Comparison of ENCODE assay signal across 25 mouse cellular contexts in genomic region chr17:50908160-50908559, GRCm38 (mm10).
DNase-seq lines count a peak whose midpoint lies in the region; ATAC-seq and TF ChIP-seq lines count a peak whose summit lies in the region.
"Had no signal": no experiment of that assay in that cellular context is flagged by ENCODE, and none has a peak within 500 bp of the region (broad histone marks: within the 10 kb centered on the region; RNA-seq: fewer than 3 reads in every experiment).

No protein-coding gene starts in this region.

- no peak overlapping the region for H3K4me2 ChIP-seq in forebrain, embryonic 15.5 days (replicated peaks)
- H3K4me2 ChIP-seq in hindbrain, postnatal 0 days (ENCODE audit: low read depth, low read length): no peak overlapping the region
- no peak overlapping the region for H3K4me2 ChIP-seq in midbrain, postnatal 0 days (ENCODE audit: low read depth, low read length, poor library complexity, severe bottlenecking)
- H3K4me2 ChIP-seq: embryonic facial prominence, embryonic 13.5 days; heart, embryonic 15.5 days; limb, embryonic 12.5 days; liver, embryonic 12.5 days had no signal

- ATAC-seq in forebrain, embryonic 15.5 days (replicated peaks): peak; percentile 74
- no peak; the same call in 1 of the 2 replicates for ATAC-seq in hindbrain, postnatal 0 days
- no peak for ATAC-seq in midbrain, postnatal 0 days (ENCODE audit: low FRiP score)
- ATAC-seq: liver, embryonic 12.5 days had no signal

- no peak for DNase-seq in forebrain, embryonic 10.5 days (ENCODE audit: extremely low spot score, low spot score)
- DNase-seq in brain, embryonic 14.5 days (ENCODE audit: low read depth): peak; percentile 48
- DNase-seq in hindbrain, postnatal 0 days (ENCODE audit: low spot score): peak; percentile 1
- peak; percentile 17 for DNase-seq in midbrain, postnatal 0 days (ENCODE audit: low spot score)
- DNase-seq in embryo, embryonic 11 days: no peak
- DNase-seq in layer of hippocampus, postnatal 10 days (ENCODE audit: low spot score in 2 of 2): no peak
- DNase-seq in heart, adult 11 months: no peak
- DNase-seq: adrenal gland, postnatal 10 days; cerebellum, adult 2 months; cerebellum, postnatal 25 days; gastrocnemius, postnatal 36 days; heart, postnatal 4 days; kidney, adult 2 months; kidney, postnatal 14 days; layer of hippocampus, postnatal 36 days; lung, adult 18-20 months; lung, postnatal 10 days; right cerebral cortex, postnatal 14 days had no signal

- H3K36me3 ChIP-seq in forebrain, embryonic 15.5 days: no peaks in the 10 kb centered on the region
- no peaks in the 10 kb centered on the region for H3K36me3 ChIP-seq in forebrain, embryonic 10.5 days (replicated peaks)
- no peaks in the 10 kb centered on the region for H3K36me3 ChIP-seq in hindbrain, postnatal 0 days (ENCODE audit: insufficient read depth, low read length)
- H3K36me3 ChIP-seq in midbrain, postnatal 0 days (ENCODE audit: insufficient read depth, low read length): no peaks in the 10 kb centered on the region
- H3K36me3 ChIP-seq: embryonic facial prominence, embryonic 13.5 days; heart, embryonic 15.5 days; limb, embryonic 12.5 days; liver, embryonic 12.5 days had no signal

- WGBS in forebrain, embryonic 15.5 days: 60% methylated on average over 4 of the region's 4 CpGs
- 92% methylated on average over 4 of the region's 4 CpGs for WGBS in forebrain, embryonic 10.5 days
- WGBS in hindbrain, postnatal 0 days: 47% methylated on average over 4 of the region's 4 CpGs
- WGBS in midbrain, postnatal 0 days: 42% methylated on average over 4 of the region's 4 CpGs

- no peaks in the 10 kb centered on the region for H3K27me3 ChIP-seq in forebrain, embryonic 15.5 days
- H3K27me3 ChIP-seq in forebrain, embryonic 10.5 days (ENCODE audit: poor library complexity, severe bottlenecking): no peaks in the 10 kb centered on the region
- H3K27me3 ChIP-seq in hindbrain, postnatal 0 days (ENCODE audit: insufficient read depth, low read length): no peaks in the 10 kb centered on the region
- no peaks in the 10 kb centered on the region for H3K27me3 ChIP-seq in midbrain, postnatal 0 days (ENCODE audit: insufficient read depth, low read length)
- H3K27me3 ChIP-seq: embryonic facial prominence, embryonic 13.5 days; heart, embryonic 15.5 days; limb, embryonic 12.5 days; liver, embryonic 12.5 days had no signal

- H3K4me3 ChIP-seq in forebrain, embryonic 15.5 days: no peak overlapping the region
- H3K4me3 ChIP-seq in forebrain, embryonic 10.5 days: no peak overlapping the region
- no peak overlapping the region for H3K4me3 ChIP-seq in hindbrain, postnatal 0 days (ENCODE audit: low read length)
- H3K4me3 ChIP-seq in midbrain, postnatal 0 days (ENCODE audit: low read depth, low read length): no peak overlapping the region
- H3K4me3 ChIP-seq: embryonic facial prominence, embryonic 13.5 days; erythroblast, embryonic 14.5 days; heart, embryonic 15.5 days; limb, embryonic 12.5 days; liver, embryonic 12.5 days had no signal

- H3K9me3 ChIP-seq in forebrain, embryonic 15.5 days: no peaks in the 10 kb centered on the region
- H3K9me3 ChIP-seq in forebrain, embryonic 10.5 days: no peaks in the 10 kb centered on the region
- no peaks in the 10 kb centered on the region for H3K9me3 ChIP-seq in hindbrain, postnatal 0 days (ENCODE audit: low read length)
- H3K9me3 ChIP-seq in midbrain, postnatal 0 days (ENCODE audit: low read length): no peaks in the 10 kb centered on the region
- H3K9me3 ChIP-seq: embryonic facial prominence, embryonic 13.5 days; heart, embryonic 15.5 days; limb, embryonic 12.5 days; liver, embryonic 12.5 days had no signal

- peaks cover 11% of the 10 kb centered on the region; the same call in 1 of the 2 replicates for H3K4me1 ChIP-seq in forebrain, embryonic 15.5 days
- peaks cover 17% of the 10 kb centered on the region for H3K4me1 ChIP-seq in forebrain, embryonic 10.5 days
- no peaks in the 10 kb centered on the region for H3K4me1 ChIP-seq in hindbrain, postnatal 0 days (ENCODE audit: insufficient read depth, low read length)
- H3K4me1 ChIP-seq in midbrain, postnatal 0 days (ENCODE audit: insufficient read depth, low read length): no peaks in the 10 kb centered on the region
- H3K4me1 ChIP-seq: embryonic facial prominence, embryonic 13.5 days; heart, embryonic 15.5 days had no signal

- H3K9ac ChIP-seq in forebrain, embryonic 15.5 days (replicated peaks): no peak overlapping the region
- no peak overlapping the region for H3K9ac ChIP-seq in hindbrain, postnatal 0 days (replicated peaks; ENCODE audit: low read length)
- H3K9ac ChIP-seq in midbrain, postnatal 0 days (replicated peaks; ENCODE audit: low read length, poor library complexity, severe bottlenecking): no peak overlapping the region
- H3K9ac ChIP-seq: embryonic facial prominence, embryonic 13.5 days; heart, embryonic 15.5 days; limb, embryonic 12.5 days; liver, embryonic 12.5 days had no signal

- no peak for TF ChIP-seq POLR2A in brain, embryonic 14.5 days (IDR thresholded peaks at IDR 0.05; ENCODE audit: borderline replicate concordance, extremely low read depth, insufficient read depth, insufficient read length, poor library complexity, severe bottlenecking)

- H3K27ac ChIP-seq in forebrain, embryonic 15.5 days (replicated peaks): no peak overlapping the region
- no peak overlapping the region for H3K27ac ChIP-seq in forebrain, embryonic 10.5 days
- no peak overlapping the region for H3K27ac ChIP-seq in hindbrain, postnatal 0 days
- no peak overlapping the region for H3K27ac ChIP-seq in midbrain, postnatal 0 days (ENCODE audit: low read depth, low read length)
- H3K27ac ChIP-seq: embryonic facial prominence, embryonic 13.5 days; heart, embryonic 15.5 days; limb, embryonic 12.5 days; liver, embryonic 12.5 days; stomach, postnatal 0 days had no signal

- no peak for TF ChIP-seq CTCF in brain, embryonic 14.5 days (IDR thresholded peaks at IDR 0.05; ENCODE audit: borderline replicate concordance, extremely low read depth, insufficient read depth, insufficient read length)
- no peak for TF ChIP-seq CTCF in hindbrain, postnatal 0 days (IDR thresholded peaks at IDR 0.05; ENCODE audit: low read depth)
- TF ChIP-seq CTCF in midbrain, postnatal 0 days (IDR thresholded peaks at IDR 0.05): no peak

Comparison
In these comparisons a context has a peak if more than half of its experiments do, and no peak if none do; other contexts are left out.
1. DNase-seq: peak in brain, embryonic 14.5 days (single experiment), hindbrain, postnatal 0 days (single experiment) and midbrain, postnatal 0 days (single experiment); none in forebrain, embryonic 10.5 days (single experiment), embryo, embryonic 11 days (single experiment), layer of hippocampus, postnatal 10 days (0 of 2) and heart, adult 11 months (single experiment).